Mouse (Mus musculus) brain, adult 2 months (tissue): Measurements from ENCODE around the gene Rara.

Experiments
- DNase-seq: peaks from one replicate; pipeline ENCODE4 v3.0.0; 2011; ENCODE audit warnings: low read depth, low spot score

Rara gene

DNA sequence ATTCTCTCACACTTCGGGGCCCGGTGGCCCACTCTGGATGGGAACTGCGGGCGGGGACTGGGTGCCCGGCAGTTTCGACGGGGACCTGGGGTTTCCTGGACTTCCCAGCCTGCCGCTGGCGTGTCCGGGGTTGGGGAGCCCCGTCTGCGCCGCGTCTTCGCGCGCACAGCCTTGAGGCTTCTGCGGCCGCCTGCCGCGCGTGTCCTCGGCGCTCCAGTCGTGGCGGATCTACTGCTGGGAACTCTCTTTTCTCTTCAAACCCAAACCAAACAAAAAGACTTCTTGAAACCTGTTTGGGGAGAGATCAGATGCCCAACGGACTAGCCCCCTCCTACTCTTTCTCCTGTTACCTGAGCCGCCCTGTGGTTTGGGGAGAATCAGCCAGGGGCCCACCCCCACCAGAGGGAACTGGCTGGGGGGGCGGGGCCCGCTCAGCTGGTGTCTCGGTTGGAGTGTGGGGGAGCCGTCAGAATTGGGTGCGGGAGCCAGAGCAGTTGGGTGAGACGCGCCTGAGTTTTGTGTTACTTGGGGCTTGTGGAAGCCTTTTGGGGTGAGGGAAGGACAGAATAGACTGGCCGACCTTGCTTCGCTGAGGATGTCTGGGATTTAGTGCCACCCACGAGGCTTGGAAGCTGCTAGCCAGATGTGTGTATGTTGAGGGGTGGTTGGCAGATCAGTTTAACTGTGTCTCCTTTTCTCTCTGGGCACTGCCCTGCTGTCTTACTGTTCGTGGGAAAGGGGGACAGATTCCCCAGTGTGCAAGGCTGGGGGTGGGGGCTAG lies 10.5 kb downstream of the Rara start:
- peak; percentile 51 for DNase-seq

DNA sequence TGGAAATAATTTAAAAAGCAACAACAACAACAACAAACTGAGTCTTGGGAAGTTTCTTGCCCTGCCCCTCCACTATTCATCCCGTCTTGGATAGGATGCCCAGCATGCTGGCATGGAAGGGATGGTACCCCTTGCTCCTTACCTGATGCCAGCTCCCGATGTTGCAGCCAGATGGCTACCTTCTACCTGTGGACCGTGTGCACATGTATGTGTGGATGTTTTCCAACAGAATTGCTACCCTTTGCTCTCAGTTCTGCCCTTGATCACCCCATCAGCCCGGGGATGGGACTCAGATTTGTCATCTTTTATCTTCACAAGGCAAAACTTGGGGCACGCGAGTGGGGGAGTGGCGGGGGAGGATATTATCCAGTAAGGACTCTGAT lies 11.1 kb downstream of the Rara start:
- no peak for DNase-seq

DNA sequence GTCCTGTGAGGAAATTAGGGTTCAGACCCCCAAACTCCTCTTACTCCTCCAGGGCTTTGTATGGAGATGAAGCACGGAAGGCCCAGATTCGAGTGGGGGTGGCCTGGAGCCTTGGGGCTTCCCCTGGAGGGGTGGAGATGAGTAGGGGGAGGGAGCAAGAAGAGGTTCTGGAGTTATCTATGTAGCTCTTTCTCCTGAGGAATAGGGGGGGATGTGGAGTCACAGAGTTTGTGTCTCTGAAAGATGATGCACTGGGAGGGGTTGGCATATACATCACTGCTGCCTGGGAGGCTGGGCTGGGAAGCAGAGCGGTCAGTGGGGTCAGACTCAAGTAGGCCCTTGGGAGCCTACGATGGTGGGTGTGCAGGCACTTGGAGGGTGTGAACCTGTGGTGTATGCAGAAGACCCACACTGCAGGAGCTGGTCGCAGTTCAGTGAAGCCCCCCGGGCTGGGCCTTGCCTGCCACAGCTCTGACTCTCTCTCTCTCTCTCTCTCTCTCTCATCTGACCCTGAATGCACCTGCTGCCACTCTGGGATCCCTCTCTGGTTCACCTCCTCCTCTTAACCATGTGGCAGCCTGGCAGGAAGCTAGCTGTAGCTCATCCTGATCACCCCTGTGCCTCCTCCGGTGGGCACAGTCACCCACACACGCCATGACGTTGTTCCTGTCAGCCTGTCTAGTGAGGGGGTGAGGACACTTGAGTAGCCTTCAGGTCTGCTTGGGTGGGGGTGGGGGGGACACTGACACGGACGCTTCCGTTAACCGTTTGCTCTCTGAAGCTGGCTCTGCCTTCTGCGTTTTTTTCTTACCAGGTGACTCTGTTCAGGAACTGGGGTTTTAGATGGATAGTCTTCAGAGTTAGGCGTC lies 11.7 kb downstream of the Rara start:
- peak; percentile 57 for DNase-seq

DNA sequence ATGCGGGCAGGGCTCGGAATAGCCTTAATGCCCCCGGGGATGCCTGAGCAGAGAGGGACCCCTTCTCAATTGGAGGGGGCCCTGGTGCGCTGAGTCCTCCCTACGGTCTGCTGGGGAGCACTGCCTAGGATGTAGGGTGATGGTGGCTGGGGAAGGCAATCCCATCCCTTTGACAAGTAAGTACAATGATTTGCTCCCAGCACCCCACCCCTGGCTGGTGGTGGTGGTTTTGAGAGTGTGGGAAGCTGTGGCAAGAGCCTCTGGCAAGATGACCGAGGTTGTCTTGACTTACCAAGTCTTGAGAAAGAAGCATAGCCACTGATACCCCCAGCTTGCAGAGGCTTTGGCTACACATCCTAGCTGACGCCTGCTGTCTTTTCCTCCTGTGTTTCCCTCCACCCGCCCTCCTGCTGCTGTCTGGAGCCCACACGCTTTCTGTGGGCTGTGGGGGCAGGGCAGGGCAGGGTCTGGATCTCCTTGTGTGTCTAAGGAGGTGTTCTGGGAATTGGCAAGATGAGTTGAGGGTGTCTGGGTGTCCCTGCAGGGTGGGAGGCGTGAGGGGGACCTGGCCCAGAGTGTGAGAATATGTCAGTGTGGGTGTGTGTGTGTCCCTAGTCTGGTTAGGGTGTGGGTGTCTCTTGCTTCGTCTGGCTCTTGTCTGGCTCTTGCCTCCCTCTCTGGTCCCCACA lies 12.5 kb downstream of the Rara start:
- peak; percentile 79 for DNase-seq

DNA sequence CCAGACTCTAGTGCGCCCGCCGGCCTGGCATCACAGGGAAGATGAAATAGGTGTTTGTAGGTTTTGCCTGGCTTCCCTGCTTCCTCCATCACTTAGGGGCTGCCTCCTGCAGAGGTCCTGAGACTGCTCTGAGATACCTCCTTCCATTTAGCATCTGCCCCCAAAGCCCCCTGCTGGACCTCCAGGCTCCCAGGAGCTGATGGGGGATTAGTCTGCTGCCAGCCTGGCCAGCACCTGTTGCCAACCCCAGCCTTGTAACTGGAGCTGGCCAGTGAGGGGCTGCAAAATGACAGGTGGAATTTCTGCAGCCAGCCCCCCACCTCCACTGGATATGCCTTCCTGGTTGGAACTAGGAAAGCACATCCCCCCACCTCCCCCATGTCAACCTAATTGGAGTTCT lies 13.2 kb downstream of the Rara start:
- no peak for DNase-seq

DNA sequence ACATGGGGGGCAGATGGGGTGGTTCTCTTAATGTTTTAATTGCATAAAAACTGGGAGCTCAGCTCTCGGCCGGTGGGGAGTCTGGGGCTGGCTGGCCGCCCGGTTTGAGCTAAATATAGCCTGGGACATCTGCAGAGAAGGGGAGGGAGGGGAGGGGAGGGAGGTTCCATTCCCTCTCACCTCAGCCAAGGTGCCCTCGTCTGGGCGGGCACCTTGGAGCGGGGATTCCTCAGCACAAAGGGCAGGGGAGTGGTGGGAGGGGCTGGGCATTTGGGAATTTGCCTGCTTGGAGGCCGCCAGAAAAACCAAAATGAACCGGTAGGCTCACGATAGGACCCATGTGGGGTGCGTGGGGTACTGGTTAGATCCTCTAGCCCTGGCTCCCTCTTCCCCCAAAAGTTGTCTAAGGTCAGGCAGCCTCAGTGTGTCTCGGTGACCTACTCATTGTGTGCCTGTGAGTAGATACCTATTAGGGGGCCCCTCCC lies 13.8 kb downstream of the Rara start:
- peak; percentile 92 for DNase-seq

DNA sequence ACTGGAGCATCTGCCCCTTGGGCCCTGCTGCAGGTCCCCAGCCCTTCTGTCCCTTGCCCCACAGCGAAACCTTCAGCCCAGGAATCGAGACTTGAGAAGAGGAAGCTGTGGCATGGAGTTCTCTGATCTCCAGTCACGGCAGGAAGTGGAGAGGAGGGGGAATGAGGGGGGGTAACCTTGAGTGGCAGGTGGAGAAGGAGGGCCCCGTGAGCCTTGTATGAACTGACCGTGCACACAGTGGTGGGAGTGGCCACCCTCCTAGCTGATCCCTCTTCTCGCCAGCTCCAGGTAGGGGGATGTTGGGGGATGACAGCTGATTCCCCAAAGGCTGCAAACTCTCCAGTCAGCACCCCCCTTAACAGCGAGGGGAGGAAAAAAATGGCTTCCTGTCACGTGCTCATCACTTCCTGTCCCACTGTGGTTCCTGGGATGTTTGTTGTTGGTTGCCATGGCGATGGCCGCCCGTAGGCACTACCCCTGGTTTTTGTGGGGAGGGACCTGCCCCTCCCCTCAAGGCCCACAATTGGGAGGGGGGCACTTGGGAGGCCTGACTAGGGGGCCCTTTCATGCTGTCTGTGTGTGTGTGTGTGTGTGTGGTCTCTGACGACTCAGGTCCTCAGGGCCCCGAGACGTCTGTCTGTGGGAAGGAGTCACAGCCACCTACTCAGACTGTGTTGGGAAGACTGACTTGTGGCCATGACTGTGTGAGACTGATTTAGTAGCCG lies 14.4 kb downstream of the Rara start:
- peak; percentile 86 for DNase-seq

DNA sequence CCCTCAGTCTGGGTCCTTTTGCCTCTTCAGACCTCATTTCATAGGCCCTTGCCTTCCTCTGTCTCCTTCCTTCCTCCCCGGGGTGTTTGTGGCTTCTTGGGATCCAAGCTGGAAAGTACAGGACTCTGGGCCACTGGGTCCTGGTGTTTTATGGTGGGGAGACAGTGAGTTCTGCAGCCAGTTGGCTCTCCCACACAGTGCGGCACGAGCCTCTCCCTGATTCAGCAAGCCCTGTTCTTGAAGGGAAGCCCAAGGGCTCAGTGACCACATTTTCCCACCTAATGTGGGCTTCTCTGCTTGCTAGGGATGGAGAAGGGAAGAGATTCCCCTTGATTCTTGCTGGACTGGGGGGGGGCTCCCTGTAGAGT lies 14.9 kb downstream of the Rara start:
- peak; percentile 43 for DNase-seq

DNA sequence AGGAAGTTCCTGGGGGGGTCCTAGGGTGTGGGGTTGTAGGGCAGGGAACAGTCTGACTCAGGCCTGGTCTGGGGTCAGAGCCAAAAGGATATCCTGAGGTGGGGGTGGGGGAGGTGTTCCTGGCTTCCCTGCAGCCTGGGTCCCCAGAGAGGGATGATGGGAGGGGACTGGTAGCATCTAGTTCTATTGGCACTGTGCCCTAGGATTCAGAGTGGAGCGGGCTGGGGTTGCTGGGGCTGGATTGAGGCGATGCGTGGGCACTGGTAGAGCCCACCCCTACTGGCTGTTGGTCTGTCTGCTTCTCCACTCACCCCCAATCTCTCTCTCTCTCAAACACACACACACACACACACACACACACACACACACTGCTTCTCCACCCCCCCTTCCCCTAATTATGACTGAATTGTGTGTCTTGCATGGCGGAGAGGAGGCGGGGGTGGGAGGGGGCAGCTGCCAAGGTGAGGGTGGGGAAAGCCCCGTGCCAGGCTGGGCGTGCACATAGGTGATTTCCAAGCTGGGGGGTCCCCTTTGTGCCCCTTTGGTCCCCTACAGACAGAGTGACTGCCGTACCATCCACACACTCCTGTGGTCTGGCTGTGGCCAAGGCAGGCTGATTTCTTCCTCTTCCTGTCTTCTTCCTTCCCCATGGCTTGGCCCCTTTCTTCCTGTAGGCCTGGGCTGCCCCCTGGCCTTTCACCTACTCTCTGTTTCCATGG lies 15.5 kb downstream of the Rara start:
- no peak for DNase-seq

DNA sequence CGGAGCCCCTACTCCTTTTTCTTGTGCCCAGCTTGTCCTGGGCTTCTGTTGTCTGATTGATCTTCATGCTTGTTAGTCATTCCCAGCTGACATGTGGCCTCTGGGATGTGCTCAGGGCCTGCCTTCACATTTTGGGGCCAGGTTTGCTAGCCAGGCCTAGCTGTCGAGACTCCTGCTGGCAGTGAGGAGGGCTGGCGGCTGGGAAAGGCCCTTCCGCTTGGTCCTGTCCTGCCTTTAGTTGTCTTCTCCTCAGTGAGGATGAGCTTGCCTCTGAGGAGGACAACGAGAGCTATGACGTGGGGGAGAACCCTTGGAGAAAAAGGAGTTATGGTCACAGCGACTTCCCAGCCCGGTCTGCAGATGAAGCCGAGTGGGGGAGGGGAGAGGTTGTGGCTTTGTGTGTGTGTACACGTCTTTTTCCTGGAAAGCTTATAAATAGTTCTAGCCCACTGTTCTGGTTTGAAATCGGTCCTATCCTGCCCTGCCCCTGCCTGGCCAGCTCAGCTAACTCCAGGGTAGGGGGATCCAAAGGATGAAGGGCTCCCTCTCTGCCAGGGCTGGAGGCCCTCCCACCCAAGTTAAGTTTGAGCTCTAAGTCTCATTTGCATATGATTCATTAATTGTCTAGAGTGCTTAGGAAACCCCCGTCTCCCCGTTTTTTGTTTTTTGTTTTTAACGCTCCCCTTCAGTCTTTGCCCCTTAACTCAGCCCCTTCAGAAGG lies 16.3 kb downstream of the Rara start:
- no peak for DNase-seq

DNA sequence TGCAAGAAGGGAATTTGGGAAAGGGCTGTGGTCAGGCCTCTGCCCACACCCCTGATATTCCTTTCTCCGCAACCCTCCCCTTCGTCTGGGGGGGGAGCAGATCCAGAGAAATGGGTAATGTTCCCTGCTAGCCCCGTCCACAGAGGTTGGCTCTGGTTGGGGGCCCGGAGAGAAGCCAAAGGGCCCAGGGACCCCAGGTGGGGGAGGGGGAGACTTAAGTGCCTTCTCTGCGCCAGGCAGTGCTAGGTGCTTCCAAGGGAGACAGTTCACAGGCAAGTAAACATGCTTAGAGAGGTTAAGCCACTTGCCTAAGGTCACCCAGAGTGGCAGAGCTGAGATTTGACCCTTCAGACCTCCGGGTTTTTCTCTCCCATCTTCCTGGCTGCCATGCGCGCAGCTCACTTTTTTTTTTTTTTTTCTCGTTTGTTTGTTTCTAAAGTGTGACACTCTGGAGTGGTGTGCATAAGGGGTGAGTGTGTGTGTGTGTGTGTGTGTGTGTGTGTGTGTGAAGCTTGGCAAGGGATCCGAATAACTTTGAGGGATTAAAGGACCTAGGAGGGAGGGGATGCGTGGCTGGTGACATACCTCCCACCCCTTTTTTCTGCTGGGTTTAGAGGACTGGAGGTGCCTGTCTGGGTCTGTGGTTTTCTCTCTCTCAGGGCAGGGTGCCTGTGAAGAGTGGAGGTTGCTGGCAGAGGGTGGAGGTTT lies 17.4 kb downstream of the Rara start:
- no peak for DNase-seq

DNA sequence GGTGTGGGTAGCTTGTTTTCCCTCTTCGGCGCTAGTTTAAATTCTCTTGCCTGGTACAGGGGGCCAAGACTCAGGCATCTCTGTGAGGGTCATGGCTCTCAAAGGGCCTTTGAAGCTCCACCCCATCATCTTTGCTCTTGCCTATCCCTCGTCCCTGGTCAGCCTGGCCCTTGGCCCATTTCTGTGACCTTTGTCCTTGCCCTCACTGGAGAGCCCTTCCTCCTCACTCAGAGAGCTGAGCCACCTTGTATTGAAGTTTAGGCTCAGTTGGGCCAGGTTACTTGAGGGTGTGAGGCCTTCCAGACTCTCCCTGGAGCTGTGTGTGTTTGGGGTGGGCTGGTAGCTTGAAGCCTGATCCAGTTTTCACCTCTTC lies 18.0 kb downstream of the Rara start:
- no peak for DNase-seq

DNA sequence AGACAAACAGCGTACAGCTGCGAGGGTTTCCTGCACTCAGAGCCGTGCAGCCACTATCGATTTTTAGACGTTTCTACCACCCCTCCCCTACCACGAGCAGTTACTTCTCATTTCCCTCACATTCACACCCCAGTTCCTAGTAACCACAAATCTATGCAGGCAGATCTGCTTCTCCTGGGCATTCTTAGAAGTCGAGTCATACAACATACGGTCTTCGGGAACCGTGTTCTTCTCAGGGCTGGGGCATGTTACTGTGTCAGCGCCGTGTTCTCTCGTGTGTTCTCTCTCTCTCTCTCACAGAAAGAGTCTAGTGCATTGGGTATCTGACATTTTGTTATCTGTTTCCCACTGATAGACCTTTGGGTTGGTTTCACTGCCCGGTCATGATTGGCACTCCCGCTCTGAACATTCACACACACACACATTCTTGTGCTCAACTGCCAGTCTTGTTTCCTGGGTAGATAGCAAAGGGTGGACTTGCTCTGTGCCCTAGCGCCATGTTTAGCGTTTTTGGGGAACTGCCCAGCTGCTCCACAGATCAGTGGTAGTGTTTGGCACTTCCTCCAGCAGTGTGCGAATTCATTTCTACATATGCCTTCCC lies 20.5 kb downstream of the Rara start:
- DNase-seq: no peak

DNA sequence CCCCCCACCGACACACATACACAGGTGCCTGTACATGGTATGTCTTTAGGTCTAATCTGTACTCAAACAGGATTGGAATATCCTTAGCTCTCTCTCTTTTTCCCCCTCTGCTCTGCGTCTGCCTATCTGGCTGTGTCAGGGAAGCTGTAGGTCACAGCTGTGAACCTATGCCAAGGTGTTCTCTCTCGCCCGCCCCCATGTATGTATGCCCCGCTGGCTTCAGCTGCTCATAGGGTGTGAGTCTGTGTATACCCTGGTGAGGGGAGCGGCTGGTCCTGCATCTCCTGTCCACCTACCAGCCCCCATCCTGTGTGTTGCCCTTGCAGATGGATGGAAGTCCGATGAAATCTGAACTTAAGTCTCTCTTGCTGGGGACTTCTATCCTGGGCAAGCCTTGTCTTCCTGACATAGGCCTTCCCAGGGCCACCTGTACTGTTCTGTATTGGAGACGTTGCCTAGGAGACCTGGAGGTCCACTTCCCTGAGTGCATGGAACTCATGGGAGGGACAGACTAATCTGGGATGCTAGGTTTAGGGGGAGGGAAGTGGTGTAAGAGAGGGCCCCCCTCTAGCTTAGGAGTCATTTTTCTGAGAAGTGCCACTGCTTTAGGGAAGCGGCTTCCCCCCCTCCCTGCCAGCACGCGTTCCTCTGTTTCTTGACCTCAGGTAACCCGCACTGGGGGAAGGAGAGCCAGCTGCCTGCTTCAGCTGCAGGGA lies 21.8 kb downstream of the Rara start:
- no peak for DNase-seq

DNA sequence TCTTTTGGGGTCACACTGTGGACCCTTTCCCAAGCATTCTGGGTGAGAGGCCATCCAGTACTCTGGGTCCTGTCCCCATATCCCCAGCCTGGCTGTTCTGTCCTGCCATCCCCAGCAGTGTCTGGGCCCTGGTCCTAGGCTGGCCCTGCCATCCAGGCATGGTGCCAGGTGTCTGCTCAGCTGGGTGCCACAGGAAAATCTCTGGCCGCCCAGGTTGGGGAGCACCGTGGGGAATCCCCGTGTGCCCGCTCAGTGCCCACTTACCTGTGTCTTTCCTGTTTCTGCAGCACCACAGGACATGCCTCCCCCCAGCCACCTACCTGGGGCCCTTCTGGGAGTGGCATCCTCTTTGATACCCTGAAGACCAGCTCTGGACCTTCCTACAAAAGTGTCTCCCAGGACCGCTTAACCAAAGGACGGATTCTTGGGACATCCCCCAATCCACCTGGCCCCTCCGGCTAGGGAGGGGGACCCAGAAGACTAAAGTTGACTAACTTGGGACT lies 22.4 kb downstream of the Rara start:
- no peak for DNase-seq

DNA sequence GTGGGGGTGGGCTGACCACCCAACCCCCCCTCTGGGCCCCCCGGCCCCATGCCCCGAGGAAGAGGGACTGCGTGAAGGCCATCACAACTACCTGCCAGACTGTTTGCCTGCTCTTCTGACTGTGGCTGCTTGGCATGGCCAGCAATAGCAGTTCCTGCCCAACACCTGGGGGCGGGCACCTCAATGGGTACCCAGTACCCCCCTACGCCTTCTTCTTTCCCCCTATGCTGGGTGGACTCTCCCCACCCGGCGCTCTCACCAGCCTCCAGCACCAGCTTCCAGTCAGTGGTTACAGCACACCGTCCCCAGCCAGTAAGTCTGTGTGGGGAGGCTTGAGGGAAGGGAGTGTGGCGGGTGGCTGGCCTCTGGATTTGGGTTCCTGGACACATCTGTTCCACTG lies 22.9 kb downstream of the Rara start:
- DNase-seq: no peak

DNA sequence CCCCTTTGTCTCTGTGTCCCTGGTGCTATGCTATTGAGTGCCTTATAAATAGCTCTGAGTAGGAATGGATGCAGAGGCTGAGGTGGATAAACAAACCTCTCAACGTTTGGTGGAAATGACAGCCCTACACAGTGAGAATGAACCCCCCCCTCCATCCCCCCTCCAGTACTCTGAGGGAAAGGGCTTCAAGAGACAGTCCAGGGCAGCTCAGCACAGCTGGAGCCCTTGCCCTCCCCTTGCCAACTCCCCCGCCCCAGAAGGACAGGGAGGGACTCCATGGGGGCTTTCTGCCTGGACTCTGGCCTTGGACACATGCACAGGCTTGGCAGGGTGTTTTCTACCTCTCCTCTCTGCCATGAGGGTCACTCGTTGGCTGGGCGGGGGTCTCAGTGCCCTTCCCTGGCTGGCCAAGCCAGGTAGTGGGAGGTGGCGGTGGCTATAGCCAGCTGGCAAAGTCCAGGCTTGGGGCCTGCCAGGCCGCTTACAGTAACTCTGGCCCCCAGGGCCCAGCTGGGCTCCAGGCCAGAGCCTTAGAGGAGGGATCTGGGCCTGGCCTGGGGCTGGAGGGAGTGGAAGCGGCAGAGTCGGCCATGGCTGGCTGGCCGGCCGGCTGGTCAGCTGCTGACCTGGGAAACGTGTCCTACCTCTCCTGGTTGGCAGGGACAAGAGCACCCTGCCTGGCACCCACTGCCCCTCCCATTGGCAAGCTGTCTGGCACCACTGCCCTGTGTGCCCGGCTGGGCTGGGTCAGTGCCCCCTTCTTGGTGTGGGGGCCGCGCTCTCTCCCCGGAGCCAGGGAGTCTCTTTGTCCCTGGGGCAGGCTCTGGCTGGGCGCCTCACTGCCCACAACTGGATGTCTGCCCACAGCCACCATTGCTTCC lies 23.6 kb downstream of the Rara start:
- peak; percentile 75 for DNase-seq
